Mouse (Mus musculus): ENCODE data around the gene Pabpc4.

DNA sequence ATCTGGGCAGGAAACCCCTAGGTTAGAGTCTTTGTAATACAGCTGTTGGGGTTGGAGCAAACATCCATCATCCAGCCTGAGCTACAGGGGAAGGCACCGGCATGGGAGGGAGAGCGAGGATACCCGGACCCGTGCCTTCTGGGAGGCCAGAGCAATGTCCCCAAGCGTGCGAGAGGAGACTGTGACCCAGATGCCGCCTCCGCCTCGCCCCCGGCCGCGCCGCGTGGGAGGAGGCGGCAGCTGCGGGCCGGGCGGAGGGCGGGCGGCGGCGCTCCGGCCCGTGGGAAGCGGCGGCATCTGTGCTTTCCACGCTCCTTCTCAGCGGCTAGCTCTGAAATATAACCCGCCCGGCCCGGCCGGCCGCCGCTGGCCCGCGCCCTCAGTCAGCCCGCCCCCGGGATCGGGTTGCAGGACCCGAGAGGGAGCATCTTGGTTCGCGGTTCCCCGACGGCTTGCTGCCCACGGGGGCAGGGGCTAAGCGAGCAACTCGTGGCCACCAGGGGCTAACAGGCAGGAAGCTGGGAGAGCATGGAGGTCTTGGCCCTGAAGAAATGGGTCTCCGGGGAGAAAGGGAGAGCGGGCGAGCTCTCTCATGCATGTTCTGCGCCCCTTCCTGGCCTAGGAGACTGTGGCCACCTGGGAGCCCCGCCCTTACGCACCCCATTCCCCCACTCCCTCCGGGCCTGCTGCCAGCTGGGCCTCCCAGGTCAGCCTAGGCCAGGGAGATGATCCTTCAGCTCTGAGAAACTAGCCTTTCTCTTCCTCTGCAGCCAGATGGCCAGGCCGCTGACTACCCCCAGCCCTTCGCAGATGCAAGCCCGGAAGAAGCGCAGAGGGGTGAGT is 22.6 kb upstream of the Pabpc4 start:
- no peak for TF ChIP-seq CTCF (IDR thresholded peaks at IDR 0.05; ENCODE audit: control insufficient read depth, insufficient read depth, insufficient replicate concordance, low read depth, low read length)
- no peak for TF ChIP-seq POLR2A (IDR thresholded peaks at IDR 0.05; ENCODE audit: control insufficient read depth, low read depth, low read length)
